ENCODE assay signal across 8 mouse cellular contexts in the genomic region with DNA sequence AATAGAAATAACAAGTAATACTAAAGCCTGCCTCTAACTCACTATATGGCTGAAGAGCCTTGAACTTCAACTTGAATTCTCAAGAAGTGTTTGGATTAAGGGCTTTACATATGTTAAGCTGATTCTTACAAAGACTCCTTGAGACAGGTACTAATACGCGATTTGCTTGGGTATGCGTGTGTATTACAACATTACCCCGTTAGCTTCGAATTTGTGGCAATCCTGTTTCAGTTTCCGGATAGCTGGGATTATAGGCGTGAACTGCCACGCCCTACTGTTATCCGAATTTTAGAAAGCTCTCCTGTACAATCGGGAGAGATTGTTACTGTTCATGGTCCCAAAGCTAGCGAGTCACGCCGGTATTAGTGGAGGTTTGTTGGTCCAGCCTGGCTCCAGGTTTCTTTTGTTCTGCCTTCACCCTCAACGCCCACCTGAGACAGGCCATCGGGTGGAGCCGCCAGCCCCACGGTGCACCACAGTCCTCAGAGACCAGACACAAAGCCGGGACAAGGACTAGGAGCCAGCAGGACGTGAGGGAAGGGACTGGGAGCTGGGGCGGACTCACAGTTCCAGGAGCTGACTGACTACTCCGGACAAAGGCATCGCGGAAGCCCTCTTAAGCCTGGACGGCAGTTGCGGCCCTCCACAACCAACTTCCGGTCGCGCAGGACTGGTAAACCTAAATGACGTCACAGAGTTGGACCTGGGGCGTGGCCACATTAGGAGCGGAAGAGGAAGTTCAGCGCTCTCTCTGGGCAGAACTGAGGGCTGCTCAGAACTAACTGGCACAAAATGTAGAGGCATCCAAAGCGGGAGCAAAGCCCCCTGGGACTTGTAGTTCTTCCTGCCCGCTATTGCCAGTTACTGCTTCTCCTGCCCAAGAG. TPM values are rescaled to one million over a fixed set of nuclear protein-coding genes. Genes with fewer than 3 reads are reported as not detected.
A peak's percentile ranks its signal among the peaks of the same experiment; 100 is the strongest.
DNase-seq lines count a peak whose midpoint lies in the region; ATAC-seq lines count a peak whose summit lies in the region.

A gene (minus strand): TSS at position 672 of the 884 bp plus-strand sequence.

- peak; percentile 100 for DNase-seq in adipocyte (ENCODE audit: low spot score)
- peak; percentile 100 for DNase-seq in embryo, embryonic 10 days (ENCODE audit: low spot score)
- peak; percentile 88 for DNase-seq in gastrocnemius, postnatal 10 days
- peak; percentile 99 for DNase-seq in induced T-regulatory cell, adult 2 months (ENCODE audit: low read depth)
- DNase-seq in left cerebral cortex, adult 9 months (ENCODE audit: low spot score in 2 of 2), result peak; percentile 92 to 97
- DNase-seq in right cerebral cortex, postnatal 14 days, result peak; percentile 92
- peak; percentile 94 to 96 for DNase-seq in urinary bladder, postnatal 36 days (ENCODE audit: low spot score in 2 of 2)

- peak; percentile 81 for ATAC-seq in megakaryocyte progenitor cell, adult 5-6 weeks (replicated peaks; ENCODE audit: poor library complexity)

RNA-seq across cellular contexts. Expression of the gene that starts here (rescaled TPM):
- 10 to 100 TPM; 10.2 to 12.5 TPM for total RNA-seq in gastrocnemius, postnatal 10 days (2021)
- total RNA-seq in megakaryocyte progenitor cell, adult 5-6 weeks (2015), result 7.7 and 11.9 TPM in 2 replicates
- total RNA-seq in megakaryocyte progenitor cell, adult 5-6 weeks (2017), result 9.5 and 13.0 TPM in 2 replicates

Comparison
In these comparisons a context has a peak if more than half of its experiments do, and no peak if none do; other contexts are left out.
1. Peak in every context shown above with its lines: DNase-seq and ATAC-seq.